Mouse (Mus musculus) urinary bladder, postnatal 25 days (tissue): ENCODE measurements around the gene Gk5.

ENCODE experiments used
- DNase-seq: peaks from one replicate; pipeline ENCODE4 v3.0.0; 2022; ENCODE audit warnings: low spot score

Gene Gk5

DNA sequence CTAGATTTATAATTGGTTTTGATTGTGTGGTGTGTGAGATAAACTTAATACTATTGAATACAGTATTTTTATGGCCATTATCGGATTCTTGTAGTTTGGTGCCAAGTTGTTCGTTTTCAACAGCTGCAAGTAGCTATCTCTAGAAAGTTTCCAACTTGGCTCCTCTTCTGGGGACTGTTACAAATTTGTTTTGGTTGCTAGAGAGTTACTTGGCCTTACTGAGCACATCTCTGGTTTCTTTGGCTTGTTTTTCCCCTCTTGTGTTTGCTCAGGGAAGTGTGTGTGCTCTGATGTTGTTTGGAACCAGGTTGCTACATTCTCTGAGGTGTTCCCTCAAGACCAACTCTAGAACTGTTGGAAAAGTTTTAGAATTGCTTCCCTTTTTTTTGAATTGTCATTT, 104.1 kb downstream of the Gk5 start:
- no peak for DNase-seq

DNA sequence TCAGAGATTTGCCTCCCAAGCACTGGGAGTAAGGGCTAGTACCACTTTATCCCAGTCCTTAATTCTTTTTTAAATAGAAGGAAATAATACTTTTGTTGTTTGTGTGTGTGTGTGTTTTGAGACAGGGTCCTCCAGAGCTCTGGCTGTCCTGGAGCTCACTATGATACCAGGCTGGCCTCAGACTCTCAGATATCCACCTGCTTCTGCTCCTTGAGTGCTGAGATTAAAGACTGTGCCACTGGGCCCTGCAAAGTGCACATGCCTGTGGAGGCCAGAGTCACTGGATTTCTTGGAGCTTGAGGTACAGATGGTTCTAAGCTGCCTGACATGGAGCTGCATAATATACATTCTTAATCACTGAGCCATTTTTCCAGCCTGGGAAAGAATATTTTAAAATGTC, 109.1 kb downstream of the Gk5 start:
- DNase-seq: no peak

DNA sequence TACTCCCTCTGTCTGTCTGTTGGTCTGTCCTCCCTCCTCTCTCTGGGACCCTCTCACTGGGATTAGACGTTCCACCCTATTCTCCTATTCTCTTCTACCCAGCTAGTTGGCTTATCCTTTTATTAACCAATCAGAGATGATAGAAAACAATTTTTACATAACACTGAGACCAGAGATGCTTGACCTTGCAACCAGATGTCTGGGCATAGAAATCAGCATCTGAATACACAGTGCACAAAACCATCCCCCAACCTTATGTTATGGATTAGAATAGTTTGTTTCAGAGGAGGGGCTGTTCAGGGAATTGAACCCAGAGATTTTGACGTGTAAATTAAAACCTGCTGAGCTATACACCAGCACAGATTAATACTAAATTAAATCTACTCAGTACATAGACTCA, 111.1 kb downstream of the Gk5 start:
- no peak for DNase-seq
